ENCODE assay signal across 8 mouse cellular contexts in the genomic region with DNA sequence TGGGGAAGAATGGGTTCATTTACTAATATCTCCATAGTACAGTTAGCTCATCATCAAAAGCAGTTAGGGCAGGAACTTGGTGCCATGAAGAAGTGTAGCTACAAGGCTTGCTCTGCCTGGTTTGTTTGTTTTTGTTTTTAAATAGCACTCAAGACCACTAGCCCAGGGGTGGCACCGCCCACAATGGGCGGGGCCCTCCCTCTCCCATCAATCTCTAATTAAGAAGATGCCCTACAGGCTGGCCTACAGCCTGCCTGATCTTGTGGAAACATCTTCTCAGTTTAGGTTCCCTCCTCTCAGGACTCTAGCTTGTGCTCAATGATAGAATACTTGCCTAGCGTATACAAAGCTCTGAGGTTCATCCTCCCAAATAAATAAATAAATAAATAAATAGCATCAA. TPM values are rescaled to one million over a fixed set of nuclear protein-coding genes. Genes with fewer than 3 reads are reported as not detected.
DNase-seq lines count a peak whose midpoint lies in the region; ATAC-seq lines count a peak whose summit lies in the region.

No protein-coding gene starts in this region.

- H3K9ac ChIP-seq in hindbrain, embryonic 13.5 days = peak overlapping the region; percentile 75

- H3K36me3 ChIP-seq in hindbrain, embryonic 13.5 days = no peaks in the 10 kb centered on the region
- H3K36me3 ChIP-seq in midbrain, embryonic 10.5 days = peaks cover 9% of the 10 kb centered on the region

- H3K4me1 ChIP-seq in hindbrain, embryonic 13.5 days (replicated peaks) = peaks cover 11% of the 10 kb centered on the region
- peaks cover 26% of the 10 kb centered on the region for H3K4me1 ChIP-seq in midbrain, embryonic 10.5 days

- peak overlapping the region; percentile 79 for H3K4me3 ChIP-seq in hindbrain, embryonic 13.5 days
- H3K4me3 ChIP-seq in midbrain, embryonic 10.5 days = peak overlapping the region; percentile 82

- intact Hi-C loops in left cerebral cortex, postnatal 14 days (cut with DNase I) = no loop called here

- peak; percentile 72 for ATAC-seq in common myeloid progenitor, adult 5-6 weeks (replicated peaks; ENCODE audit: low read depth, poor library complexity, severe bottlenecking)
- ATAC-seq in hindbrain, embryonic 13.5 days (ENCODE audit: low FRiP score) = peak; percentile 56

- peak overlapping the region; percentile 86; the same call in 1 of the 2 replicates for H3K27ac ChIP-seq in hindbrain, embryonic 13.5 days
- H3K27ac ChIP-seq in midbrain, embryonic 10.5 days (replicated peaks) = peak overlapping the region; percentile 97

- no peaks in the 10 kb centered on the region for H3K27me3 ChIP-seq in hindbrain, embryonic 13.5 days
- no peaks in the 10 kb centered on the region for H3K27me3 ChIP-seq in midbrain, embryonic 10.5 days (ENCODE audit: low read depth, poor library complexity, severe bottlenecking)

- no peaks in the 10 kb centered on the region for H3K9me3 ChIP-seq in hindbrain, embryonic 13.5 days
- H3K9me3 ChIP-seq in midbrain, embryonic 10.5 days (replicated peaks) = no peaks in the 10 kb centered on the region

- peak overlapping the region; percentile 73 for H3K4me2 ChIP-seq in hindbrain, embryonic 13.5 days

- WGBS in hindbrain, embryonic 13.5 days = 0% methylated on average over 3 of the region's 3 CpGs
- WGBS in midbrain, embryonic 10.5 days = 4% methylated on average over 3 of the region's 3 CpGs

- DNase-seq in spleen, adult 12 weeks (ENCODE audit: low spot score) = peak; percentile 61
- no peak for DNase-seq in spleen, adult 18-20 months
- peak; percentile 31 for DNase-seq in midbrain, embryonic 10.5 days (ENCODE audit: low spot score)
- no peak for DNase-seq in frontal cortex, postnatal 14 days (ENCODE audit: low spot score in 2 of 2)
- DNase-seq in left cerebral cortex, postnatal 14 days (ENCODE audit: low spot score in 2 of 2) = no peak
- DNase-seq in cerebellum, adult 9-11 months = no peak

RNA-seq across cellular contexts. Expression of a gene that starts 0.7 kb away (rescaled TPM):
- 52.3 and 54.7 TPM in 2 replicates for total RNA-seq in common myeloid progenitor, adult 5-6 weeks (2017)
- polyA plus RNA-seq in hindbrain, embryonic 13.5 days (2015; fragmentation: Nextera tagmentation; extraction: Ambion mirVana) = 16.9 and 19.1 TPM in 2 replicates
- polyA plus RNA-seq in midbrain, embryonic 10.5 days (2016; fragmentation: Nextera tagmentation; extraction: Ambion mirVana) = 60.3 and 61.3 TPM in 2 replicates
- 1 to 10 TPM; 1.3 to 2.2 TPM for total RNA-seq in left cerebral cortex, postnatal 14 days (2021)

RNA-seq across cellular contexts. Expression of a gene that starts 7.7 kb away (rescaled TPM):
- total RNA-seq in common myeloid progenitor, adult 5-6 weeks (2017) = 39.9 and 43.4 TPM in 2 replicates
- polyA plus RNA-seq in hindbrain, embryonic 13.5 days (2015; fragmentation: Nextera tagmentation; extraction: Ambion mirVana) = 42.1 and 42.3 TPM in 2 replicates
- polyA plus RNA-seq in midbrain, embryonic 10.5 days (2016; fragmentation: Nextera tagmentation; extraction: Ambion mirVana) = 42.3 and 42.6 TPM in 2 replicates
- total RNA-seq in left cerebral cortex, postnatal 14 days (2021) = 10 to 100 TPM; 34.2 to 35.6 TPM

RNA-seq across cellular contexts. Expression of a gene that starts 18.6 kb away (rescaled TPM):
- 2.8 and 5.7 TPM in 2 replicates for total RNA-seq in common myeloid progenitor, adult 5-6 weeks (2017)
- polyA plus RNA-seq in hindbrain, embryonic 13.5 days (2015; fragmentation: Nextera tagmentation; extraction: Ambion mirVana) = 9.5 and 10.4 TPM in 2 replicates
- 7.7 and 8.2 TPM in 2 replicates for polyA plus RNA-seq in midbrain, embryonic 10.5 days (2016; fragmentation: Nextera tagmentation; extraction: Ambion mirVana)
- total RNA-seq in left cerebral cortex, postnatal 14 days (2021) = 1 to 10 TPM; 1.6 to 2.0 TPM

RNA-seq across cellular contexts. Expression of a gene that starts 42.2 kb away (rescaled TPM):
- total RNA-seq in common myeloid progenitor, adult 5-6 weeks (2017) = 4.9 and 6.0 TPM in 2 replicates
- polyA plus RNA-seq in hindbrain, embryonic 13.5 days (2015; fragmentation: Nextera tagmentation; extraction: Ambion mirVana) = 8.3 and 8.5 TPM in 2 replicates
- polyA plus RNA-seq in midbrain, embryonic 10.5 days (2016; fragmentation: Nextera tagmentation; extraction: Ambion mirVana) = 9.3 and 9.9 TPM in 2 replicates
- total RNA-seq in left cerebral cortex, postnatal 14 days (2021) = 1 to 10 TPM; 5.7 to 5.9 TPM

Comparison
In these comparisons a context has a peak if more than half of its experiments do, and no peak if none do; other contexts are left out.
1. DNase-seq: peak in spleen, adult 12 weeks (single experiment) and midbrain, embryonic 10.5 days (single experiment); none in spleen, adult 18-20 months (0 of 2), frontal cortex, postnatal 14 days (0 of 2), left cerebral cortex, postnatal 14 days (0 of 2) and cerebellum, adult 9-11 months (single experiment).
2. RNA of a gene that starts 0.7 kb away (total RNA-seq): 52.3 to 54.7 TPM in common myeloid progenitor, adult 5-6 weeks; 1.3 to 2.2 TPM in left cerebral cortex, postnatal 14 days; every median in the first group is over 10 times any median in the second.